Mouse (Mus musculus): Measurements from ENCODE around the gene Sowahb. TPM values are rescaled to one million over a fixed set of nuclear protein-coding genes. Genes with fewer than 3 reads are reported as not detected.
A peak's percentile ranks its signal among the peaks of the same experiment; 100 is the strongest.

Sowahb gene
- total RNA-seq, 2 experiments from 2014 or later, result 2.0 to 2.2 TPM

- peak in 1 of 2 experiments; percentile 18 for DNase-seq (ENCODE audit: low spot score in 2 of 2)
- no peak overlapping the region for H3K27ac ChIP-seq
- no peak overlapping the region for H3K4me3 ChIP-seq
- peak; percentile 52 for TF ChIP-seq CTCF (conservative IDR thresholded peaks at IDR 0.05)
These were observed 9.0 kb upstream of the Sowahb start for GRCm38 (mm10) chr5:93053606-93054397.

GRCm38 (mm10) chr5:93051951-93052350 is 7.1 kb upstream of the Sowahb start:
- no peak; the same call in 1 of the 2 replicates for TF ChIP-seq CTCF (conservative IDR thresholded peaks at IDR 0.05)
- Histone ChIP-seq H3K4me3 (no peak overlapping the region), H3K27ac (no peak overlapping the region)
- DNase-seq (ENCODE audit: low spot score in 2 of 2), result peak in 1 of 2 experiments; percentile 20

- Histone ChIP-seq H3K4me3 (no peak overlapping the region), H3K27ac (no peak overlapping the region)
- no peak for DNase-seq (ENCODE audit: low spot score in 2 of 2)
- peak; percentile 13; the same call in 1 of the 2 replicates for TF ChIP-seq CTCF (conservative IDR thresholded peaks at IDR 0.05)
These were observed 6.2 kb upstream of the Sowahb start for GRCm38 (mm10) chr5:93051041-93051440.

GRCm38 (mm10) chr5:93049971-93050370 is 5.1 kb upstream of the Sowahb start:
- no peak overlapping the region for H3K27ac ChIP-seq
- TF ChIP-seq CTCF (conservative IDR thresholded peaks at IDR 0.05), result no peak
- no peak for DNase-seq (ENCODE audit: low spot score in 2 of 2)
- no peak overlapping the region for H3K4me3 ChIP-seq

- no peak overlapping the region for H3K27ac ChIP-seq
- no peak overlapping the region for H3K4me3 ChIP-seq
- DNase-seq (ENCODE audit: low spot score in 2 of 2), result no peak
- no peak for TF ChIP-seq CTCF (conservative IDR thresholded peaks at IDR 0.05)
These were observed 3.8 kb upstream of the Sowahb start for GRCm38 (mm10) chr5:93048481-93049240.

- Histone ChIP-seq H3K27ac (no peak overlapping the region), H3K4me3 (no peak overlapping the region)
- no peak for DNase-seq (ENCODE audit: low spot score in 2 of 2)
- no peak for TF ChIP-seq CTCF (conservative IDR thresholded peaks at IDR 0.05)
These were observed 1.6 kb upstream of the Sowahb start for GRCm38 (mm10) chr5:93046306-93046845.

GRCm38 (mm10) chr5:93045371-93045714 is 521 bp upstream of the Sowahb start:
- DNase-seq (ENCODE audit: low spot score in 2 of 2), result no peak
- no peak for TF ChIP-seq CTCF (conservative IDR thresholded peaks at IDR 0.05)
- H3K4me3 ChIP-seq, result peak overlapping the region; percentile 54
- H3K27ac ChIP-seq, result no peak overlapping the region

GRCm38 (mm10) chr5:93043688-93044583 is 886 bp downstream of the Sowahb start:
- DNase-seq (ENCODE audit: low spot score in 2 of 2), result no peak
- no peak for TF ChIP-seq CTCF (conservative IDR thresholded peaks at IDR 0.05)
- peak overlapping the region; percentile 54 for H3K4me3 ChIP-seq
- H3K27ac ChIP-seq, result no peak overlapping the region

- no peak overlapping the region for H3K27ac ChIP-seq
- DNase-seq (ENCODE audit: low spot score in 2 of 2), result no peak
- TF ChIP-seq CTCF (conservative IDR thresholded peaks at IDR 0.05), result no peak
- no peak overlapping the region for H3K4me3 ChIP-seq
These were observed 1.8 kb downstream of the Sowahb start for GRCm38 (mm10) chr5:93042831-93043687.

GRCm38 (mm10) chr5:93042031-93042430 is 2.8 kb downstream of the Sowahb start:
- TF ChIP-seq CTCF (conservative IDR thresholded peaks at IDR 0.05), result no peak

GRCm38 (mm10) chr5:93041276-93041675 is 3.5 kb downstream of the Sowahb start:
- no peak overlapping the region for H3K27ac ChIP-seq
- no peak for TF ChIP-seq CTCF (conservative IDR thresholded peaks at IDR 0.05)
- DNase-seq (ENCODE audit: low spot score in 2 of 2), result no peak
- H3K4me3 ChIP-seq, result no peak overlapping the region

More at GRCm38 (mm10) chr5:93042031-93042430, 2.8 kb downstream of the Sowahb start:
- Histone ChIP-seq H3K27ac (no peak overlapping the region), H3K4me3 (no peak overlapping the region)
- no peak for DNase-seq (ENCODE audit: low spot score in 2 of 2)
